9 mouse cellular contexts compared by ENCODE assay signal in genomic region chr2:38712076-38712768, GRCm38 (mm10). TPM values are rescaled to one million over a fixed set of nuclear protein-coding genes. Genes with fewer than 3 reads are reported as not detected.
DNase-seq lines count a peak whose midpoint lies in the region; ATAC-seq lines count a peak whose summit lies in the region.
"Had no signal": no experiment of that assay in that cellular context is flagged by ENCODE, and none has a peak within 500 bp of the region (broad histone marks: within the 10 kb centered on the region; RNA-seq: fewer than 3 reads in every experiment).

No protein-coding gene starts in this region.

- 5% methylated on average over 57 of the region's 58 CpGs for WGBS in heart, embryonic 14.5 days
- WGBS in embryonic facial prominence, embryonic 10.5 days: 3% methylated on average over 58 of the region's 58 CpGs
- 4% methylated on average over 54 of the region's 58 CpGs for WGBS in hindbrain, embryonic 16.5 days
- WGBS in midbrain, embryonic 15.5 days: 4% methylated on average over 41 of the region's 58 CpGs

- H3K9ac ChIP-seq in heart, embryonic 14.5 days (ENCODE audit: low read length): no peak overlapping the region
- peak overlapping the region; percentile 9; the same call in 1 of the 2 replicates for H3K9ac ChIP-seq in hindbrain, embryonic 16.5 days (ENCODE audit: low read depth, low read length)
- H3K9ac ChIP-seq in midbrain, embryonic 15.5 days: no peak overlapping the region

- H3K9me3 ChIP-seq in heart, embryonic 14.5 days (ENCODE audit: control insufficient read depth, low read length): no peaks in the 10 kb centered on the region
- H3K9me3 ChIP-seq in embryonic facial prominence, embryonic 10.5 days: no peaks in the 10 kb centered on the region
- H3K9me3 ChIP-seq in hindbrain, embryonic 16.5 days (ENCODE audit: control insufficient read depth, low read length): no peaks in the 10 kb centered on the region
- H3K9me3 ChIP-seq in midbrain, embryonic 15.5 days: no peaks in the 10 kb centered on the region

- no peak for DNase-seq in heart, adult 11 months
- peak; percentile 53 for DNase-seq in embryonic facial prominence, embryonic 10.5 days (ENCODE audit: low spot score)
- DNase-seq in embryo, embryonic 10.5 days (ENCODE audit: low spot score): no peak
- no peak for DNase-seq in right cerebral cortex, adult 18-20 months
- DNase-seq in adrenal gland, postnatal 4 days (ENCODE audit: low spot score in 2 of 2): no peak
- DNase-seq: lung, postnatal 10 days had no signal

- peaks cover 79% of the 10 kb centered on the region for H3K27me3 ChIP-seq in heart, embryonic 14.5 days (ENCODE audit: control insufficient read depth, insufficient read depth, low read length)
- H3K27me3 ChIP-seq in embryonic facial prominence, embryonic 10.5 days (replicated peaks; ENCODE audit: low read depth, poor library complexity, severe bottlenecking): peaks cover 87% of the 10 kb centered on the region
- peaks cover 52% of the 10 kb centered on the region for H3K27me3 ChIP-seq in hindbrain, embryonic 16.5 days (replicated peaks; ENCODE audit: control insufficient read depth, insufficient read depth, low read length)
- peaks cover 62% of the 10 kb centered on the region for H3K27me3 ChIP-seq in midbrain, embryonic 15.5 days (replicated peaks)

- no peak overlapping the region for H3K27ac ChIP-seq in heart, embryonic 14.5 days (replicated peaks in 1 of 2; ENCODE audit: control insufficient read depth in 1 of 2, insufficient read depth in 1 of 2, low read depth in 2 of 2, low read length in 2 of 2)
- no peak overlapping the region for H3K27ac ChIP-seq in embryonic facial prominence, embryonic 10.5 days (replicated peaks)
- H3K27ac ChIP-seq in hindbrain, embryonic 16.5 days (ENCODE audit: low read depth, low read length): no peak overlapping the region
- no peak overlapping the region for H3K27ac ChIP-seq in midbrain, embryonic 15.5 days

- no peak for ATAC-seq in heart, embryonic 14.5 days (ENCODE audit: insufficient number of reproducible peaks, insufficient read depth, low FRiP score, low read depth)
- no peak for ATAC-seq in hindbrain, embryonic 16.5 days
- ATAC-seq in midbrain, embryonic 15.5 days (replicated peaks): peak; percentile 43

- H3K4me3 ChIP-seq in heart, embryonic 14.5 days (ENCODE audit: control insufficient read depth in 1 of 2, insufficient read depth in 1 of 2, low read depth in 1 of 2, low read length in 2 of 2): peak overlapping the region; percentile 13 to 36; a peak in 3 of 4 replicates
- peak overlapping the region; percentile 49 for H3K4me3 ChIP-seq in embryonic facial prominence, embryonic 10.5 days
- H3K4me3 ChIP-seq in hindbrain, embryonic 16.5 days (ENCODE audit: low read length): peak overlapping the region; percentile 30
- peak overlapping the region; percentile 24 for H3K4me3 ChIP-seq in midbrain, embryonic 15.5 days

- peak overlapping the region; percentile 61 for H3K4me2 ChIP-seq in heart, embryonic 14.5 days (ENCODE audit: low read length)
- peak overlapping the region; percentile 52 for H3K4me2 ChIP-seq in hindbrain, embryonic 16.5 days (ENCODE audit: low read length)
- H3K4me2 ChIP-seq in midbrain, embryonic 15.5 days: peak overlapping the region; percentile 43

- H3K4me1 ChIP-seq in heart, embryonic 14.5 days (ENCODE audit: control insufficient read depth in 2 of 2, insufficient read depth in 2 of 2, low read length in 2 of 2): peaks cover 2 to 22% of the 10 kb centered on the region in 2 experiments; a peak in 3 of 4 replicates
- H3K4me1 ChIP-seq in embryonic facial prominence, embryonic 10.5 days: peaks cover 27% of the 10 kb centered on the region
- peaks cover 12% of the 10 kb centered on the region for H3K4me1 ChIP-seq in hindbrain, embryonic 16.5 days (ENCODE audit: control insufficient read depth, insufficient read depth, low read depth, low read length)
- H3K4me1 ChIP-seq in midbrain, embryonic 15.5 days: peaks cover 20% of the 10 kb centered on the region

- no peaks in the 10 kb centered on the region for H3K36me3 ChIP-seq in heart, embryonic 14.5 days (ENCODE audit: control insufficient read depth, insufficient read depth, low read length)
- no peaks in the 10 kb centered on the region for H3K36me3 ChIP-seq in embryonic facial prominence, embryonic 10.5 days (replicated peaks)
- H3K36me3 ChIP-seq in hindbrain, embryonic 16.5 days (ENCODE audit: control insufficient read depth, insufficient read depth, low read length): no peaks in the 10 kb centered on the region
- H3K36me3 ChIP-seq in midbrain, embryonic 15.5 days (replicated peaks): no peaks in the 10 kb centered on the region

RNA-seq across cellular contexts. Expression of gene Nr5a1, which starts 2.1 kb away (rescaled TPM):
- polyA plus RNA-seq in heart, embryonic 14.5 days (2014; fragmentation: Nextera tagmentation; extraction: Ambion mirVana): not detected in 2 replicates
- polyA plus RNA-seq in embryonic facial prominence, embryonic 10.5 days (2016; fragmentation: Nextera tagmentation; extraction: Ambion mirVana): 0.34 and 0.97 TPM in 2 replicates
- 0.16 TPM in 1 of 2 replicates, not detected in the other for polyA plus RNA-seq in hindbrain, embryonic 16.5 days (2015; fragmentation: Nextera tagmentation; extraction: Ambion mirVana)
- 0.58 and 1.0 TPM in 2 replicates for polyA plus RNA-seq in midbrain, embryonic 15.5 days (2015; fragmentation: Nextera tagmentation; extraction: Ambion mirVana)
- total RNA-seq in adrenal gland, postnatal 4 days (2021): 100 to 1,000 TPM; 432 to 438 TPM
